Mouse (Mus musculus) megakaryocyte, embryonic 14.5 days (primary cell): ENCODE data around the gene Pole3. TPM values are rescaled to one million over a fixed set of nuclear protein-coding genes. Genes with fewer than 3 reads are reported as not detected.

Experiments used
- H3K27me3 ChIP-seq: replicated peaks from 2 replicates; pipeline ENCODE3; 2012; ENCODE audit warnings: inconsistent platforms
- H3K36me3 ChIP-seq: replicated peaks from 2 replicates; pipeline ENCODE3; 2012; ENCODE audit warnings: low read length, inconsistent platforms, mixed read lengths
- H3K4me1 ChIP-seq: 2 replicates; pipeline ENCODE4 v1.6.1; 2012; ENCODE audit warnings: inconsistent platforms
- H3K4me3 ChIP-seq: replicated peaks from 2 replicates; pipeline ENCODE3; 2012; ENCODE audit warnings: moderate library complexity, mild to moderate bottlenecking, inconsistent platforms
- H3K9me3 ChIP-seq: 2 replicates; pipeline ENCODE4 v1.6.1; 2012; ENCODE audit warnings: inconsistent platforms
- FLI1 ChIP-seq: IDR thresholded peaks from 2 replicates; pipeline ENCODE4 v1.6.1; 2012; ENCODE audit warnings: low read length, inconsistent platforms, mixed read lengths
- GATA1 ChIP-seq: IDR thresholded peaks from 3 replicates; pipeline ENCODE4 v1.6.1; 2012; ENCODE audit warnings: mixed read lengths, low read length, inconsistent platforms, borderline replicate concordance
- polyA plus RNA-seq: library from polyadenylated mRNA; stranded (reverse); fragments of >175 nt; gene quantifications from 2 replicates; pipeline ENCODE4 v1.2.3, GENCODE M21; 2012; ENCODE audit warnings: low replicate concordance; ENCODE audit not compliant: insufficient read depth

Gene Pole3
- polyA plus RNA-seq, 1 experiment = 21.6 TPM

DNA sequence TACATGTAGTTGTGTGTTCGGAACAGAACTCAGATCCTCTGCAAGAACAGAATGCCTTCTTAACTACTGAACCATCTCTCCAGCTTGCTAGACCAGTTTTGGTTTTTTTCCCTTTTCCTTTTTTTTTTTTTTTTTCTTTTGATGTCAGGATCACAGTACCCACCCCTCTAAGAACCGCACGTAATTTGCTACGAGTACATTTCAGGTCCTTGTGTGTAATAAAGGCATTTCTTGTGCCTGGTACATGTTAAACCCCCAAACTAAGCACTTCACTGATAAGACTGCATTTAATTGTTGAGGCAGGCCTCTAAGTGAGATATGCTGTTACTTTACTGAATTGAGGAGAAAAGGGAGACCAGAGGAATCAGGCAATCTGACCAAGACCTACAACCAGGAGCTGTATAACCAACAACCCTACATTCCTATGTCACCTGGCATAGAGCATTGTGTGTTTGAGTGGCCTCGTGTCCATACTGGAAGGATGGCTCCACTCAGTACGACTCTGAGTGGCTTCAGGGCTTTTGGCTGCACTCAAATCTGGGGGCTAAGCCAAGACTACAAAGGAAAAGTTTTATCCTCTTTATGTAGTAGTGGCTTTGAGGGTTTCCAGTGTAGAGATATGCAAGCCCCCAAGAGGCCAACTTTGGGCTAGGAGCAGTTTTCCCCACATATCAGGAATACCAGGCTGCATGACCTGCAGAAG lies 47.2 kb downstream of the Pole3 start:
- Histone ChIP-seq H3K36me3 (no peaks in the 10 kb centered on the region), H3K4me1 (peaks cover 36% of the 10 kb centered on the region), H3K27me3 (peaks cover 31% of the 10 kb centered on the region)

DNA sequence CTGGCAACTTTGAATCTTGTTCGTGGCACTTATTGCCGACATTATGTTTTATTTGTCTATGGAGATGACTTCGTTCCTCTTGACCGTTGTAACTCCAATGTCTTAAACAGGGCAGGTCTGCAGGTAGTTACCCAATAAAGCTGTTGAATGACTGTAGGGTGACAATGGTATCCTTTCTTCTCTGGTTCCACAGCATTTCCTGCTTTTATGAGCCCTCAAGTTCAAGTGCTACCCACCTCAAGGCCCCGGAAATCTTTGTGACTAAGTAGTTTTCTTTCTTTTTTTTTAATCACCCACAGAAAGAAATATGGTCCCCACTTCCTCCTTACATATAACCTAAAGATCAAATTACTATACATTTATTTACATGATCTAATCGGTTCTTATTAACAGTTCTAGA lies 49.1 kb downstream of the Pole3 start:
- Histone ChIP-seq H3K27me3 (peaks cover 24% of the 10 kb centered on the region), H3K4me3 (no peak overlapping the region), H3K36me3 (no peaks in the 10 kb centered on the region), H3K4me1 (peaks cover 32% of the 10 kb centered on the region), H3K9me3 (0 out of 2 replicates have a peak, but pooled peaks cover 2% of the 10 kb centered on the region)
- no peak for TF ChIP-seq GATA1
- no peak for TF ChIP-seq FLI1

More for the DNA sequence above, 47.2 kb downstream of the Pole3 start:
- TF ChIP-seq GATA1 (no peak), FLI1 (no peak)
- Histone ChIP-seq H3K4me3 (no peak overlapping the region), H3K9me3 (0 out of 2 replicates have a peak, but pooled peaks cover 2% of the 10 kb centered on the region)

- Histone ChIP-seq H3K4me1 (peaks cover 29% of the 10 kb centered on the region), H3K4me3 (no peak overlapping the region), H3K9me3 (0 out of 2 replicates have a peak, but pooled peaks cover 2% of the 10 kb centered on the region), H3K36me3 (no peaks in the 10 kb centered on the region), H3K27me3 (peaks cover 22% of the 10 kb centered on the region)
- TF ChIP-seq GATA1 (no peak), FLI1 (no peak)
Measured at GRCm38 (mm10) chr4:62475131-62475530, 49.7 kb downstream of the Pole3 start.

Other genes starting within 250 kb of the Pole3 start
- 6.5 and 13.1 TPM in 2 replicates for gene Fkbp15, start 164.5 kb downstream of the Pole3 start, polyA plus RNA-seq
- gene Slc31a1, start 164.3 kb downstream of the Pole3 start, polyA plus RNA-seq = 0.58 and 2.0 TPM in 2 replicates
- 1.1 and 25.0 TPM in 2 replicates for gene Cdc26, start 116.4 kb downstream of the Pole3 start, polyA plus RNA-seq
- 0.44 and 2.8 TPM in 2 replicates for gene Prpf4, start 116.3 kb downstream of the Pole3 start, polyA plus RNA-seq
- 4.9 and 10.5 TPM in 2 replicates for gene Rnf183, start 89.8 kb downstream of the Pole3 start, polyA plus RNA-seq
- 0.37 TPM in 1 of 2 replicates, not detected in the other for gene Wdr31, start 54.2 kb downstream of the Pole3 start, polyA plus RNA-seq
- gene Bspry, start 45.0 kb downstream of the Pole3 start, polyA plus RNA-seq = not detected in 2 replicates
- gene Hdhd3, start 21.6 kb downstream of the Pole3 start, polyA plus RNA-seq = 1.5 TPM in 1 of 2 replicates, not detected in the other
- gene Alad, start 5.2 kb downstream of the Pole3 start, polyA plus RNA-seq = 28.3 and 75.7 TPM in 2 replicates
- gene 4933430I17Rik, start 301 bp upstream of the Pole3 start, polyA plus RNA-seq = not detected in 2 replicates
- gene Rgs3, start 34.8 kb upstream of the Pole3 start, polyA plus RNA-seq = 6.4 and 10.5 TPM in 2 replicates